Mouse (Mus musculus) heart, embryonic 13.5 days (tissue): Measurements from ENCODE around the gene Ly6g5c. TPM values are rescaled to one million over a fixed set of nuclear protein-coding genes. Genes with fewer than 3 reads are reported as not detected.

ENCODE experiments used
- ATAC-seq: fragments of 200-750 bp; cut with Nextera tagmentation; 2 replicates; pipeline ENCODE4 v1.8.0; 2017; ENCODE audit warnings: moderate TSS enrichment; ENCODE audit not compliant: insufficient number of reproducible peaks, low FRiP score, low TSS enrichment; ENCODE audit errors: extremely low read depth
- H3K27ac ChIP-seq: fragments of 300-500 bp; sonication (generic); replicated peaks from 2 replicates; pipeline ENCODE4 v1.5.1; 2015; ENCODE audit warnings: moderate library complexity, mild to moderate bottlenecking, inconsistent platforms
- H3K27me3 ChIP-seq: fragments of 300-500 bp; sonication (generic); replicated peaks from 2 replicates; pipeline ENCODE4 v1.6.1; 2015; ENCODE audit warnings: mild to moderate bottlenecking, inconsistent platforms
- H3K36me3 ChIP-seq: fragments of 300-500 bp; sonication (generic); 2 replicates; pipeline ENCODE4 v1.6.1; 2015; ENCODE audit warnings: mild to moderate bottlenecking, inconsistent platforms
- H3K4me1 ChIP-seq: fragments of 300-500 bp; sonication (generic); 2 replicates; pipeline ENCODE4 v1.6.1; 2015; ENCODE audit warnings: inconsistent platforms
- H3K4me2 ChIP-seq: fragments of 300-500 bp; sonication (generic); 2 replicates; pipeline ENCODE4 v1.6.1; 2015; ENCODE audit warnings: inconsistent platforms, mild to moderate bottlenecking, moderate library complexity
- H3K4me3 ChIP-seq: fragments of 300-500 bp; sonication (generic); 2 replicates; pipeline ENCODE4 v1.5.1; 2015; ENCODE audit warnings: moderate library complexity, mild to moderate bottlenecking, inconsistent platforms
- H3K9ac ChIP-seq: fragments of 300-500 bp; sonication (generic); 2 replicates; pipeline ENCODE4 v1.6.1; 2015; ENCODE audit warnings: inconsistent platforms, mild to moderate bottlenecking, moderate library complexity
- H3K9me3 ChIP-seq: fragments of 300-500 bp; sonication (generic); 2 replicates; pipeline ENCODE4 v1.6.1; 2016; ENCODE audit warnings: inconsistent platforms
- WGBS: fragments of 180-500 bp; shearing (Covaris S2); methylation state at CpG from one replicate; pipeline ENCODE4 v1.1.7; 2015; ENCODE audit warnings: mixed read lengths; 5-methylcytosine and 5-hydroxymethylcytosine counted together
- polyA plus RNA-seq: library from polyadenylated mRNA; unstranded; fragments of >200 nt; fragmentation: Nextera tagmentation; extraction: Ambion mirVana; gene quantifications from 2 replicates; pipeline ENCODE4 v1.2.1, GENCODE M21; 2015

Gene Ly6g5c
- polyA plus RNA-seq, 1 experiment from 2014 or later, result not detected

DNA sequence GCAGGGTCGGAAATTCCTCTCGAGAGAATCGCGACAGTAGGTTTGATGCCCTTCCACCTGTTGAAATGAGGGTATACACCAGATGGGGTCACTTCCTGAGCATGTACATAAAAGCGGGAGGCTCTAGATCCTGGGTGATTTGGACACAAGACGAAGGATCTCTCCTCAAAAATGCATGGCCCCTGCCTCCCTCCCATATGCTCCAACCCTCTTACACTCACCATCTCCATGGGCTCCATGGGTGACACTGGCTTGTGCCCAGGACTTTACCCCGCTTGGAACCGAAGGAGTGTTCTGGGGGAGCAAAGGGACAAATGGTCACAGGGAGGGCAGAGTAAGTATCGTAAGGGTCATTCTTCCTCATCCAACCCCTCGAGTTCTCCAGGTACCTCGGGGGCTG is 53.3 kb downstream of the Ly6g5c start:
- Histone ChIP-seq H3K27ac (no peak overlapping the region), H3K27me3 (no peaks in the 10 kb centered on the region), H3K4me2 (peak overlapping the region; percentile 99; the same call in 1 of the 2 replicates), H3K4me1 (peaks cover 38% of the 10 kb centered on the region), H3K9me3 (no peaks in the 10 kb centered on the region), H3K9ac (peak overlapping the region; percentile 100), H3K4me3 (peak overlapping the region; percentile 100; the same call in 1 of the 2 replicates), H3K36me3 (peaks cover 63% of the 10 kb centered on the region)
- 73% methylated on average over 11 of the region's 11 CpGs for WGBS
- ATAC-seq, result no peak

Other genes starting within 250 kb of the Ly6g5c start
- gene Cfb, start 245.8 kb upstream of the Ly6g5c start, polyA plus RNA-seq, result 2.3 and 5.6 TPM in 2 replicates
- 1.5 and 2.0 TPM in 2 replicates for gene Zbtb12, start 228.8 kb upstream of the Ly6g5c start, polyA plus RNA-seq
- gene Gm20547, start 226.2 kb upstream of the Ly6g5c start, polyA plus RNA-seq, result not detected in 2 replicates
- 0.84 and 1.9 TPM in 2 replicates for gene C2, start 210.0 kb upstream of the Ly6g5c start, polyA plus RNA-seq
- gene Ehmt2, start 209.8 kb upstream of the Ly6g5c start, polyA plus RNA-seq, result 38.8 and 42.4 TPM in 2 replicates
- gene Slc44a4, start 193.8 kb upstream of the Ly6g5c start, polyA plus RNA-seq, result 0.15 TPM in 1 of 2 replicates, not detected in the other
- 18.1 and 19.2 TPM in 2 replicates for gene Neu1, start 177.0 kb upstream of the Ly6g5c start, polyA plus RNA-seq
- 0.19 and 0.20 TPM in 2 replicates for gene Hspa1b, start 149.0 kb upstream of the Ly6g5c start, polyA plus RNA-seq
- gene Gm20481, start 138.4 kb upstream of the Ly6g5c start, polyA plus RNA-seq, result not detected in 2 replicates
- 3.9 TPM in 2 replicates for gene Hspa1a, start 136.1 kb upstream of the Ly6g5c start, polyA plus RNA-seq
- 2.1 and 2.2 TPM in 2 replicates for gene Hspa1l, start 135.6 kb upstream of the Ly6g5c start, polyA plus RNA-seq
- 145 and 153 TPM in 2 replicates for gene Lsm2, start 126.4 kb upstream of the Ly6g5c start, polyA plus RNA-seq
- gene Vars, start 107.3 kb upstream of the Ly6g5c start, polyA plus RNA-seq, result 59.9 and 63.0 TPM in 2 replicates
- gene Vwa7, start 91.7 kb upstream of the Ly6g5c start, polyA plus RNA-seq, result 0.45 and 0.52 TPM in 2 replicates
- 3.2 and 4.2 TPM in 2 replicates for gene Sapcd1, start 80.3 kb upstream of the Ly6g5c start, polyA plus RNA-seq
- 4.0 and 4.1 TPM in 2 replicates for gene Msh5, start 61.5 kb upstream of the Ly6g5c start, polyA plus RNA-seq
- 351 and 389 TPM in 2 replicates for gene Clic1, start 58.3 kb upstream of the Ly6g5c start, polyA plus RNA-seq
- gene Ddah2, start 49.2 kb upstream of the Ly6g5c start, polyA plus RNA-seq, result 194 and 207 TPM in 2 replicates
- not detected in 2 replicates for gene Ly6g6c, start 42.9 kb upstream of the Ly6g5c start, polyA plus RNA-seq
- gene Mpig6b, start 42.1 kb upstream of the Ly6g5c start, polyA plus RNA-seq, result 0.92 and 1.4 TPM in 2 replicates
- 0.36 and 0.62 TPM in 2 replicates for gene Ly6g6e, start 31.4 kb upstream of the Ly6g5c start, polyA plus RNA-seq
- gene Ly6g6d, start 30.2 kb upstream of the Ly6g5c start, polyA plus RNA-seq, result 1.7 and 1.9 TPM in 2 replicates
- gene Ly6g6f, start 22.7 kb upstream of the Ly6g5c start, polyA plus RNA-seq, result 0.73 and 1.0 TPM in 2 replicates
- 67.0 and 69.5 TPM in 2 replicates for gene Abhd16a, start 19.0 kb upstream of the Ly6g5c start, polyA plus RNA-seq
- 0.40 and 0.80 TPM in 2 replicates for gene Ly6g5b, start 7.1 kb downstream of the Ly6g5c start, polyA plus RNA-seq
- 10.7 and 14.1 TPM in 2 replicates for gene Gpank1, start 13.2 kb downstream of the Ly6g5c start, polyA plus RNA-seq
- 215 and 231 TPM in 2 replicates for gene Csnk2b, start 13.8 kb downstream of the Ly6g5c start, polyA plus RNA-seq
- 8.7 and 9.7 TPM in 2 replicates for gene D17H6S53E, start 18.1 kb downstream of the Ly6g5c start, polyA plus RNA-seq
- 2.2 and 19.0 TPM in 2 replicates for gene Apom, start 23.8 kb downstream of the Ly6g5c start, polyA plus RNA-seq
- gene Bag6, start 26.9 kb downstream of the Ly6g5c start, polyA plus RNA-seq, result 45.1 and 46.1 TPM in 2 replicates
- 124 and 130 TPM in 2 replicates for gene Prrc2a, start 56.6 kb downstream of the Ly6g5c start, polyA plus RNA-seq
- gene Aif1, start 67.8 kb downstream of the Ly6g5c start, polyA plus RNA-seq, result 6.5 and 7.8 TPM in 2 replicates
- gene Lst1, start 80.2 kb downstream of the Ly6g5c start, polyA plus RNA-seq, result 8.6 and 9.9 TPM in 2 replicates
- gene Ltb, start 86.2 kb downstream of the Ly6g5c start, polyA plus RNA-seq, result 0.64 TPM in 1 of 2 replicates, not detected in the other
- gene Tnf, start 93.7 kb downstream of the Ly6g5c start, polyA plus RNA-seq, result 0.12 and 0.23 TPM in 2 replicates
- not detected in 2 replicates for gene Lta, start 97.1 kb downstream of the Ly6g5c start, polyA plus RNA-seq
- gene Gm16181, start 112.6 kb downstream of the Ly6g5c start, polyA plus RNA-seq, result not detected in 2 replicates
- gene Atp6v1g2, start 125.4 kb downstream of the Ly6g5c start, polyA plus RNA-seq, result 10.6 and 10.7 TPM in 2 replicates
- gene Nfkbil1, start 127.5 kb downstream of the Ly6g5c start, polyA plus RNA-seq, result 7.6 and 8.1 TPM in 2 replicates
- gene Ddx39b, start 133.5 kb downstream of the Ly6g5c start, polyA plus RNA-seq, result 279 TPM in 2 replicates
- gene H2-D1, start 154.5 kb downstream of the Ly6g5c start, polyA plus RNA-seq, result 43.4 and 48.6 TPM in 2 replicates
- 0.19 and 0.29 TPM in 2 replicates for gene H2-Q1, start 212.1 kb downstream of the Ly6g5c start, polyA plus RNA-seq
- 3.3 and 3.4 TPM in 2 replicates for gene H2-Q2, start 234.0 kb downstream of the Ly6g5c start, polyA plus RNA-seq